Mouse (Mus musculus) brain, embryonic 14.5 days (tissue): ENCODE measurements at regions not wholly inside any gene's neighbourhood (a gene's known extent, or its start where the extent isn't known, plus 50 kb on each side); places are given as distances from the start of the nearest gene placed in this dataset.

Source experiments
- CTCF ChIP-seq: fragments of 200-500 bp; IDR thresholded peaks from 2 replicates; pipeline ENCODE4 v1.5.1; 2012; ENCODE audit warnings: inconsistent platforms, mild to moderate bottlenecking, moderate library complexity, borderline replicate concordance; ENCODE audit not compliant: insufficient read depth, insufficient read length; ENCODE audit errors: extremely low read depth
- POLR2A ChIP-seq: fragments of 200-500 bp; IDR thresholded peaks from 2 replicates; pipeline ENCODE4 v1.6.1; 2012; ENCODE audit warnings: mild to moderate bottlenecking, inconsistent platforms, borderline replicate concordance; ENCODE audit not compliant: poor library complexity, insufficient read depth, insufficient read length, severe bottlenecking; ENCODE audit errors: extremely low read depth

GRCm38 (mm10) chr1:137073857-137074572 is 113.8 kb upstream of the Nr5a2 start:
- no peak for TF ChIP-seq POLR2A
- TF ChIP-seq CTCF, result no peak
